Mouse (Mus musculus): ENCODE data around the gene Olfr430. TPM values are rescaled to one million over a fixed set of nuclear protein-coding genes. Genes with fewer than 3 reads are reported as not detected.

The Olfr430 gene
- polyA plus RNA-seq, 1 experiment from 2014 or later: not detected

DNA sequence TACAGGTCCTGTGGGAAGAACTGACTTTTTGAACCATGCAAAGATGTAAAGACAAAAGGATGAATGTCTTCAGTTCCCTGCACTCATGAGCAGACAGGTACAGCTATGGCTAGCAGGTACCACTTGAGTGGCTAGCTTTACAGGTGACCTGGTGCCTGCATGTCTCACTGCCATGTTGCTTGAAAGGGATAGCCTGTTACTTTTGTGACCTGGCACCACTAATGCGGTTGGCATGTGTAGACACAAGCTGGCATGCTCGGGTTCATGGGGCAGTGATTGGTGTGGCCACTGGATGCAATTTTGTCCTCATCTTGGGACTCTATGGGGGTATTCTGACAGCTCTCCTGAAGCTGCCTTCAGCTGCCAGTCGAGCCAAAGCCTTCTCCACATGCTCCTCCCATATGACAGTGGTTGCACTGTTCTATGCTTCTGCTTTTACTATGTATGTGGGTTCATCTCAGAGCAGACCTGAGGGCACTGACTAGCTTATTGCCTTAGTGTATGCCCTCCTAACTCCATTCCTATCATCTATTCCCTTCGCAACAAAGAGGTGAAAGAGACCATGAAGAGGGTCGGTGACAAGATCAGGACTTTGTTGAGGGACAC lies 14.4 kb upstream of the Olfr430 start:
- no peak overlapping the region for H3K4me3 ChIP-seq
- no peaks in the 10 kb centered on the region for H3K4me1 ChIP-seq
- no peak overlapping the region for H3K9ac ChIP-seq
- H3K36me3 ChIP-seq: no peaks in the 10 kb centered on the region
- no peak for ATAC-seq (ENCODE audit: low FRiP score)
- no peak overlapping the region for H3K27ac ChIP-seq
- no peaks in the 10 kb centered on the region for H3K27me3 ChIP-seq
- no peak overlapping the region for H3K4me2 ChIP-seq (replicated peaks)
- WGBS: 83% methylated on average over 5 of the region's 5 CpGs
- no peaks in the 10 kb centered on the region for H3K9me3 ChIP-seq (replicated peaks)

DNA sequence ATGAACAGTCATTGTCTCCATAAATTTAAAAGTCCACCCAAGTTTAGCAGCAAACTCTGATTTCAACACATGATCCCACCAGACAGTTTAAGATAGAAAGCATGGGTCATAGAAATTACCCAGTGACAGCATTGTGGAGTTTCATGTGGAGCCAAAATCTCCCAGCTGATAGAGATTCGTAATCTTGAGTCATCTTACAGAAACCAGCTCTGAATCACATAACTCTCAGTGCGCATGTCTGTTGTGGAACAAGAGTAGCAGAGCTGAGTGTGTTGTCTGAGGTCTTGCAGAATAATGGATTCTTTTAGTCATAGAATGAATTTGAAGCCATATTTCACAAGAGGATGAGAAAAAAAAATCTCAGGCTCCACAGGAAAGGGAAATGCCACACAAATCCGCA lies 13.4 kb upstream of the Olfr430 start:
- H3K9me3 ChIP-seq (replicated peaks): no peaks in the 10 kb centered on the region
- WGBS: 94% methylated on average over 3 of the region's 3 CpGs
- no peaks in the 10 kb centered on the region for H3K4me1 ChIP-seq
- H3K9ac ChIP-seq: no peak overlapping the region
- ATAC-seq (ENCODE audit: low FRiP score): no peak
- no peak overlapping the region for H3K27ac ChIP-seq
- H3K4me3 ChIP-seq: no peak overlapping the region
- H3K36me3 ChIP-seq: no peaks in the 10 kb centered on the region
- no peaks in the 10 kb centered on the region for H3K27me3 ChIP-seq
- H3K4me2 ChIP-seq (replicated peaks): no peak overlapping the region

DNA sequence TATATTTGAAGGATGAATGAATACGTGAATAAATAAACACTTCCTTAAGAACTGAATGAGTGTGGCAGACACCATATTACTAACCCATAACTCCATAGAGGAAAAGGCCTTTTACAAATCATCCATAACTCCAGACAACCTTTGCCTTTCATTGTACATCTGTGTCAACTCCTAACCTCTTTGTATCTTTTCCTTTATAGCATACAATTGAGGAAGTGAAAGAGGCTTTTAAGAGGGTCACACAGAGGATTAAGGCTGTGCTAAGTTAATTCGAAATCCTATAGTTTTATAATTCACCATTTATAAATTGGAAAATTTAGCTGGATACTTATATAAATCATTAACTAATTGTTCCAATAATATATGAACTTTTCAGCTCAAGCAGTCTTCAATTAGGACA lies 11.2 kb upstream of the Olfr430 start:
- Histone ChIP-seq H3K4me3 (no peak overlapping the region), H3K4me1 (no peaks in the 10 kb centered on the region), H3K27me3 (no peaks in the 10 kb centered on the region), H3K36me3 (no peaks in the 10 kb centered on the region), H3K9ac (no peak overlapping the region), H3K4me2 (replicated peaks) (no peak overlapping the region), H3K27ac (no peak overlapping the region), H3K9me3 (replicated peaks) (no peaks in the 10 kb centered on the region)
- no peak for ATAC-seq (ENCODE audit: low FRiP score)
- WGBS: 87% methylated on average over 2 of the region's 2 CpGs

DNA sequence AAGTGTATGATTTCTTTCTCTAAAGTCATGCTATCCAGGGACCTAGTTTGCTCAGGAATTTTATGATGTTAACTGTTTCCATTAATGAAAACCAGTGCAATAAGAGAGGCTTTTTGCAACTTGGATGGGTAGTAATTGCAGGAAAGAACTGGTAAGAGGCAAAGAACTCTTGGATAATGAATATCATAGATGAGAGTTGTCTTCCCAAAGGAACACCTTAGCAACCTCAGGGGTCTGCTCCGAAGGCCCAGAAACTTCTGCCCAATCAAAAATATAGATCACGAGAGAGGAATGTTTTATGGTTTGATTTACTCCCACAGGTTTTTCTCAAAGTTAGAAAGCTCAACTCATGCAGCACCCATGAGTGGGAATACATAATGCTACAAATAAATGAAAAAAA lies 17.6 kb downstream of the Olfr430 start, which contains the start of gene Olfr429:
TSS of gene Olfr429 (plus strand) at position 301 of the 400 bp plus-strand sequence.
- Histone ChIP-seq H3K4me1 (no peaks in the 10 kb centered on the region), H3K9me3 (replicated peaks) (no peaks in the 10 kb centered on the region), H3K36me3 (no peaks in the 10 kb centered on the region), H3K4me3 (no peak within 1 kb of the TSS), H3K4me2 (replicated peaks) (no peak within 1 kb of the TSS), H3K9ac (no peak within 1 kb of the TSS), H3K27ac (no peak within 1 kb of the TSS), H3K27me3 (no peaks in the 10 kb centered on the region)
- WGBS: 90% methylated on average over 2 of the region's 2 CpGs
- no peak for ATAC-seq (ENCODE audit: low FRiP score)

DNA sequence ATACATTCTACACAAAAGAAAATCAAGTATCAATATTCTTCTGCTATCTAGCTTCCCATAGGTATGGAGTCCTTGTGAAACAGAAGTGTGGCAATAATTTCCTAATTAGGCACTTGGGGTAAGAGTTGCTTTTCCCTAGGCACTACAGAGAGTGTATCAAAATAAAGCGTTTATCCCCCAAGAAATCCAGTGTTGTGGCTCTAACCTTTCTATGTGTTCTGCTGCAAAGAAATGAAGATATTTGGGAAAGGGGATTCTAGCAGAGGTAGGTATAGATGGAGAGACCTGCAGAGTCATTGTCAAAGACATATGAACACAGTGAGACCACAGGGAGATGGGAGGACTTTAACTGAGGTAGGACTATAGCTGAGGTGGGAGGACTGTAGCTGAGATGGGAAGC lies 30.2 kb downstream of the Olfr430 start, which contains the start of gene Olfr427:
TSS of gene Olfr427 (plus strand) at position 301 of the 400 bp plus-strand sequence.
- ATAC-seq (ENCODE audit: low FRiP score): no peak
- no peak within 1 kb of the TSS for H3K4me2 ChIP-seq (replicated peaks)
- WGBS: 87% methylated on average over 1 of the region's 1 CpGs
- H3K4me1 ChIP-seq: no peaks in the 10 kb centered on the region
- H3K27ac ChIP-seq: no peak within 1 kb of the TSS
- H3K36me3 ChIP-seq: no peaks in the 10 kb centered on the region
- no peaks in the 10 kb centered on the region for H3K9me3 ChIP-seq (replicated peaks)
- no peaks in the 10 kb centered on the region for H3K27me3 ChIP-seq
- H3K4me3 ChIP-seq: no peak within 1 kb of the TSS
- H3K9ac ChIP-seq: no peak within 1 kb of the TSS

DNA sequence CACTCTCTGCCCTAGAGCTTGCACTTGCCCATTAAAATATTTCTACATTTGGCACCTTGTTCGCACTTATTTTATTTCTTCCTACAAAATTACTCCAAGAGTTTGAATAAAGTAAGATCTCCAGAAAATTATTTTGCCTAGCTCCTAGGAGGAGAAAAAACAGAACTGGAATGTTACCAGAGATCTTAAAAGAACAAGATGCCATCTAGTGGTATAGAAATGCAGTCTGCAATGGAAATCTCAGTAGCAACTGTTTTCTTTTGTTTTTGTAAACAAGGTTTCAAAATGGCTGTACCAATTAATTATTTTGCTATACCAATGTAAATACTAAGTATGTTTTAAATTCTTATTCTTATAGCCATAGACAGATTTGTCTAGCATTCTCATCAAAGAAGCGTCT lies 37.3 kb downstream of the Olfr430 start:
- H3K4me2 ChIP-seq (replicated peaks): no peak overlapping the region
- H3K27me3 ChIP-seq: no peaks in the 10 kb centered on the region
- H3K27ac ChIP-seq: no peak overlapping the region
- 54% methylated on average over 2 of the region's 2 CpGs for WGBS
- H3K4me1 ChIP-seq: no peaks in the 10 kb centered on the region
- ATAC-seq (ENCODE audit: low FRiP score): no peak
- no peak overlapping the region for H3K4me3 ChIP-seq
- H3K9me3 ChIP-seq (replicated peaks): no peaks in the 10 kb centered on the region
- H3K9ac ChIP-seq: no peak overlapping the region
- H3K36me3 ChIP-seq: no peaks in the 10 kb centered on the region

DNA sequence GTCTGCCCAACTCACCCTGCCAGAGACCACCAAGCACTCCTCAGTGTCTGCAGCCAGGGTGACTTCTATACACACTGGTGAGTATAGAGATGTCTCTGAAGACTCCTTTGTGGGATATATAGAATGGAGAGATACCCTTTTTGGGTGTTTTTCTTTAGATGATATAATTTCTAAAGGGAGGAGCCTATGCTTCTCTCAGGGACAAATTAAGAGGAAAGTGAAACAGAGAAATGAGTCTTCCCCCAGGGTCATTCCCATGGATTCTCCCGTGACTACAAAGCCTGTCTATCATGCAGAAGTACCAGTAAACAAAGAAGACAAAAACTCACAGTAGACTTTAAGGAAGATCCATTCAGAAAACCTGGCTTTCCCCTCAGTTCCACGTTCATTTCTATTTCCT lies 54.7 kb downstream of the Olfr430 start, which contains the start of gene Olfr231:
TSS of gene Olfr231 (minus strand) at position 101 of the 400 bp plus-strand sequence.
- Histone ChIP-seq H3K4me1 (no peaks in the 10 kb centered on the region), H3K9ac (no peak within 1 kb of the TSS), H3K4me2 (replicated peaks) (no peak within 1 kb of the TSS), H3K9me3 (replicated peaks) (no peaks in the 10 kb centered on the region), H3K27ac (no peak within 1 kb of the TSS), H3K36me3 (no peaks in the 10 kb centered on the region), H3K27me3 (no peaks in the 10 kb centered on the region), H3K4me3 (no peak within 1 kb of the TSS)
- WGBS: 46% methylated on average over 2 of the region's 2 CpGs
- no peak for ATAC-seq (ENCODE audit: low FRiP score)

Other genes with a start within 250 kb of the Olfr430 start
- gene Ifi211, start 153.6 kb upstream of the Olfr430 start, polyA plus RNA-seq (2016; fragmentation: Nextera tagmentation; extraction: Ambion mirVana): 0.18 TPM in 1 of 2 replicates, not detected in the other
- gene Mndal, start 124.1 kb upstream of the Olfr430 start, polyA plus RNA-seq (2016; fragmentation: Nextera tagmentation; extraction: Ambion mirVana): 0.74 and 0.76 TPM in 2 replicates
- gene Ifi203, start 123.9 kb upstream of the Olfr430 start, polyA plus RNA-seq (2016; fragmentation: Nextera tagmentation; extraction: Ambion mirVana): 0.10 and 0.64 TPM in 2 replicates
- not detected in 2 replicates for gene Ifi202b, start 83.9 kb upstream of the Olfr430 start, polyA plus RNA-seq (2016; fragmentation: Nextera tagmentation; extraction: Ambion mirVana)
- not detected in 2 replicates for gene Ifi205, start 34.8 kb upstream of the Olfr430 start, polyA plus RNA-seq (2016; fragmentation: Nextera tagmentation; extraction: Ambion mirVana)
- not detected in 2 replicates for gene Olfr433, start 25.9 kb upstream of the Olfr430 start, polyA plus RNA-seq (2016; fragmentation: Nextera tagmentation; extraction: Ambion mirVana)
- gene Olfr432, start 17.4 kb upstream of the Olfr430 start, polyA plus RNA-seq (2016; fragmentation: Nextera tagmentation; extraction: Ambion mirVana): not detected in 2 replicates
- gene Olfr429, start 17.7 kb downstream of the Olfr430 start, polyA plus RNA-seq (2016; fragmentation: Nextera tagmentation; extraction: Ambion mirVana): not detected in 2 replicates
- not detected in 2 replicates for gene Olfr427, start 30.3 kb downstream of the Olfr430 start, polyA plus RNA-seq (2016; fragmentation: Nextera tagmentation; extraction: Ambion mirVana)
- gene Olfr231, start 54.6 kb downstream of the Olfr430 start, polyA plus RNA-seq (2016; fragmentation: Nextera tagmentation; extraction: Ambion mirVana): not detected in 2 replicates
- gene Olfr424, start 64.9 kb downstream of the Olfr430 start, polyA plus RNA-seq (2016; fragmentation: Nextera tagmentation; extraction: Ambion mirVana): not detected in 2 replicates
- not detected in 2 replicates for gene Olfr420, start 89.0 kb downstream of the Olfr430 start, polyA plus RNA-seq (2016; fragmentation: Nextera tagmentation; extraction: Ambion mirVana)
- gene Spta1, start 106.2 kb downstream of the Olfr430 start, polyA plus RNA-seq (2016; fragmentation: Nextera tagmentation; extraction: Ambion mirVana): 1.5 and 1.7 TPM in 2 replicates
- not detected in 2 replicates for gene Olfr419, start 185.5 kb downstream of the Olfr430 start, polyA plus RNA-seq (2016; fragmentation: Nextera tagmentation; extraction: Ambion mirVana)